Mouse (Mus musculus): Measurements from ENCODE around the gene Krt20. TPM values are rescaled to one million over a fixed set of nuclear protein-coding genes. Genes with fewer than 3 reads are reported as not detected.

The Krt20 gene
- 101 and 110 TPM in 2 replicates for polyA plus RNA-seq (2015; fragmentation: Nextera tagmentation; extraction: Ambion mirVana)

- Histone ChIP-seq H3K9me3 (ENCODE audit: control insufficient read depth, low read length) (no peaks in the 10 kb centered on the region), H3K27ac (ENCODE audit: low read length) (peak within 1 kb of the TSS; percentile 81), H3K27me3 (replicated peaks; ENCODE audit: control insufficient read depth, insufficient read depth, low read length) (no peaks in the 10 kb centered on the region), H3K4me1 (ENCODE audit: control insufficient read depth, insufficient read depth, low read length) (peaks cover 7% of the 10 kb centered on the region; the same call in 1 of the 2 replicates), H3K4me2 (ENCODE audit: low read depth, low read length) (peak within 1 kb of the TSS; percentile 27; the same call in 1 of the 2 replicates), H3K4me3 (ENCODE audit: low read length) (peak within 1 kb of the TSS; percentile 37), H3K9ac (ENCODE audit: low read depth, low read length) (peak within 1 kb of the TSS; percentile 50), H3K36me3 (ENCODE audit: control insufficient read depth, insufficient read depth, low read length) (no peaks in the 10 kb centered on the region)
- ATAC-seq, result no peak; the same call in 1 of the 2 replicates
- 24% methylated on average over 10 of the region's 10 CpGs for WGBS
Measured at GRCm38 (mm10) chr11:99437972-99438371, at the start of gene Krt20. TSS of gene Krt20 (minus strand) at chr11:99438150.

GRCm38 (mm10) chr11:99474981-99475380, 37.0 kb upstream of the Krt20 start:
- Histone ChIP-seq H3K4me1 (ENCODE audit: control insufficient read depth, insufficient read depth, low read length) (0 out of 2 replicates have a peak, but pooled peaks cover 2% of the 10 kb centered on the region), H3K27ac (ENCODE audit: low read length) (no peak overlapping the region), H3K9me3 (ENCODE audit: control insufficient read depth, low read length) (no peaks in the 10 kb centered on the region), H3K9ac (ENCODE audit: low read depth, low read length) (no peak overlapping the region), H3K4me2 (ENCODE audit: low read depth, low read length) (no peak overlapping the region), H3K4me3 (ENCODE audit: low read length) (no peak overlapping the region), H3K27me3 (replicated peaks; ENCODE audit: control insufficient read depth, insufficient read depth, low read length) (no peaks in the 10 kb centered on the region), H3K36me3 (ENCODE audit: control insufficient read depth, insufficient read depth, low read length) (no peaks in the 10 kb centered on the region)
- WGBS, result 73% methylated on average over 3 of the region's 3 CpGs
- no peak for ATAC-seq

DNA sequence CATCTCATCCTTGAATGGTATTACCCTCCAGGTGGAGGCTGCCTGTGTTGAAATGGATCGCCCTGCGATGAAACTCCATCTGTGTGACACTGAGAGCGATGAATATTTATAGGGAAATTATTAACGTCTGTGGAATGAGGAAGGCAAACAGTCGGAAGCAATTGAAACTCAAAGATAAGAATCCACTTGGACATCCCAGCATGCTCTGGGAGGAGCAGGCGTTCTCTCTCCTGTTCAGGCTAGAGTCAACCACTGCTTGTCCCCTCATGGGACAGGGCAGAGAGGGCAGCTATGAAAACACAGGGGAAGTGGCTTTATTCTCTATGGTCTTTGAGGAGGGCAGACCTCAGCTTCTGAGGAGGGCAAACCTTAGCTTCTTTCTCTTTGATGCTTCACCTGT, 35.5 kb upstream of the Krt20 start:
- no peaks in the 10 kb centered on the region for H3K9me3 ChIP-seq (ENCODE audit: control insufficient read depth, low read length)
- H3K4me3 ChIP-seq (ENCODE audit: low read length), result no peak overlapping the region
- no peak overlapping the region for H3K9ac ChIP-seq (ENCODE audit: low read depth, low read length)
- H3K4me2 ChIP-seq (ENCODE audit: low read depth, low read length), result no peak overlapping the region
- H3K4me1 ChIP-seq (ENCODE audit: control insufficient read depth, insufficient read depth, low read length), result 0 out of 2 replicates have a peak, but pooled peaks cover 2% of the 10 kb centered on the region
- 55% methylated on average over 6 of the region's 6 CpGs for WGBS
- peak; percentile 83 for ATAC-seq
- H3K36me3 ChIP-seq (ENCODE audit: control insufficient read depth, insufficient read depth, low read length), result no peaks in the 10 kb centered on the region
- no peaks in the 10 kb centered on the region for H3K27me3 ChIP-seq (replicated peaks; ENCODE audit: control insufficient read depth, insufficient read depth, low read length)
- no peak overlapping the region for H3K27ac ChIP-seq (ENCODE audit: low read length)

DNA sequence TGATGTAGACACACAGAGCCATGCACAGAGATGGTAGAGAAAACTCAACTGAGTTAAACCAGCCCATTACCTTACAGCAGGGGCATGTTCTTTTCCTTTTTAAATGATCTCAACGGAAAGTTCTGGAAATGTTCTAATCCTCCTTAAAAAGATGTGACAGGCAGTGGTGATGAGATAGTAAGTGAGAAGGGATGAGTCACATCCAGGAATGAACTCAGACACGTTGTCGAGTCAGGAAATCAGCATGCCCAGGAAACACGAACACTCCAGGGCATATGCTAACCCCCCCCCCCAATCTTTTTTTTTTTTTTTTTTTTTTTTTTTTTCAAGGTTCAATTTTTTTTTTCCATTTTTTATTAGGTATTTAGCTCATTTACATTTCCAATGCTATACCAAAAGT, 34.5 kb upstream of the Krt20 start:
- WGBS, result 74% methylated on average over 4 of the region's 4 CpGs
- no peak for ATAC-seq

DNA sequence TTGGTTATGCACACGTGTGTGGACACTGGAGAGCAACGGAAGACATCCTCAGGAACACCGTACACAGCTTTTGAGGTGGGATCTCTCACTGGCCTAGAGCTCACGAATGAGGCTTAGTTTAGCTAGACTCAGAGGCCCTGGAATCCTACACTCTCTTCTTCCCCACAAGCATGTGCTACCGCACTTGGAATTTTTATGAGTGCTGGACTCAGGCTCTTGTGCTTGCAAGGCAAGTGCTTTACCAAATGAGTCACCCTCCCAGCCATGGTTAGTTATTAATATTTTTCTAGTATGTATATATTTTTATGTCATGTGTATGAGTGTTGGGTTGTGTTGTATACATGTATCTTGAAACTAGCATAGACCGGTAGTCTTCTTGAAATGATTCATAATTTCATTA, 34.0 kb upstream of the Krt20 start:
- Histone ChIP-seq H3K4me3 (ENCODE audit: low read length) (no peak overlapping the region), H3K9me3 (ENCODE audit: control insufficient read depth, low read length) (no peaks in the 10 kb centered on the region), H3K9ac (ENCODE audit: low read depth, low read length) (no peak overlapping the region), H3K36me3 (ENCODE audit: control insufficient read depth, insufficient read depth, low read length) (no peaks in the 10 kb centered on the region), H3K27me3 (replicated peaks; ENCODE audit: control insufficient read depth, insufficient read depth, low read length) (no peaks in the 10 kb centered on the region), H3K27ac (ENCODE audit: low read length) (no peak overlapping the region), H3K4me2 (ENCODE audit: low read depth, low read length) (no peak overlapping the region), H3K4me1 (ENCODE audit: control insufficient read depth, insufficient read depth, low read length) (0 out of 2 replicates have a peak, but pooled peaks cover 2% of the 10 kb centered on the region)
- 79% methylated on average over 6 of the region's 6 CpGs for WGBS
- 0 out of 2 replicates have a peak, but pooled peaks have one; percentile 40 for ATAC-seq

More for the DNA sequence above, 34.5 kb upstream of the Krt20 start:
- no peaks in the 10 kb centered on the region for H3K27me3 ChIP-seq (replicated peaks; ENCODE audit: control insufficient read depth, insufficient read depth, low read length)
- H3K9me3 ChIP-seq (ENCODE audit: control insufficient read depth, low read length), result no peaks in the 10 kb centered on the region
- H3K4me2 ChIP-seq (ENCODE audit: low read depth, low read length), result no peak overlapping the region
- no peak overlapping the region for H3K27ac ChIP-seq (ENCODE audit: low read length)
- H3K4me3 ChIP-seq (ENCODE audit: low read length), result no peak overlapping the region
- no peaks in the 10 kb centered on the region for H3K36me3 ChIP-seq (ENCODE audit: control insufficient read depth, insufficient read depth, low read length)
- H3K9ac ChIP-seq (ENCODE audit: low read depth, low read length), result no peak overlapping the region
- H3K4me1 ChIP-seq (ENCODE audit: control insufficient read depth, insufficient read depth, low read length), result 0 out of 2 replicates have a peak, but pooled peaks cover 2% of the 10 kb centered on the region

DNA sequence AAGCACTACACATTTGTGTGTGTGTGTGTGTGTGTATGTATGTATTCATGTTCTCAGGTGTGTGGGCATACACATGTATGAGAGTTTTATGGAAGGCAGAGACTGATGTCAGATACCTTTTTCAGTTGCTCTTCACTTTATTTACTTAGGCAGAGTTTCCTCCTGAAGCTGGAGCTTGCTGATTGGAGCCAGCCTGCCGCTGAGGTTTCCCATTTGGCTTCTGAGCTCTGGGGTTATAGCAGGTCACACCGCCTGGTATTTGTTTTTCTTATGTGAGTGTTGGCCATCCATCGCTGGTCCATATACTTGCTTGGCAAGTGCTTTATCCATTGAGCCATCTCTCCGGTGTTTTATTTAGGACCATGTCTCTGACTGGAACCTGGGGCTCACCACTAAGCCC, 31.3 kb upstream of the Krt20 start:
- no peak overlapping the region for H3K27ac ChIP-seq (ENCODE audit: low read length)
- no peaks in the 10 kb centered on the region for H3K27me3 ChIP-seq (replicated peaks; ENCODE audit: control insufficient read depth, insufficient read depth, low read length)
- 38% methylated on average over 4 of the region's 4 CpGs for WGBS
- no peak for ATAC-seq
- H3K9me3 ChIP-seq (ENCODE audit: control insufficient read depth, low read length), result no peaks in the 10 kb centered on the region
- H3K9ac ChIP-seq (ENCODE audit: low read depth, low read length), result no peak overlapping the region
- H3K36me3 ChIP-seq (ENCODE audit: control insufficient read depth, insufficient read depth, low read length), result no peaks in the 10 kb centered on the region
- H3K4me1 ChIP-seq (ENCODE audit: control insufficient read depth, insufficient read depth, low read length), result 0 out of 2 replicates have a peak, but pooled peaks cover 2% of the 10 kb centered on the region
- H3K4me3 ChIP-seq (ENCODE audit: low read length), result no peak overlapping the region
- H3K4me2 ChIP-seq (ENCODE audit: low read depth, low read length), result no peak overlapping the region

DNA sequence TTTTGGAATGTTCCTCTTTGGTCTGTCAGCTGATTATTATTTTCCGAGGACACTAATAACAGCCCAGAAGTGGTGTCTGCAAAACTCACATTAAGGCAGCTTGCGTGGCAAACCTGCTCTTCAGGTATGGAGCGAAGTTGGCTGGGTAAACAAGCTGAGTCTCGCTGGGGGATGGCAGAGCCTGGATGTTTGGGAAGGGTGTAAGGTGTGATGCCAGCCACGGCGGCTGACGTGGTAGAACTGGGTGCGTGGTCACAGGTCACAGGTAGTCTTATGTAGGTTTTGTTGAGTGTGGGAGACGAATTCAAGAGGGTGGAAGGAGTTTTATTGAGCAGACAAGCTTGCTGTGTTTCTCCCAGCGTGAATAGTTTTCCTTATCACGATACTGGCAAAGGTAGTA, 30.6 kb upstream of the Krt20 start:
- no peaks in the 10 kb centered on the region for H3K9me3 ChIP-seq (ENCODE audit: control insufficient read depth, low read length)
- 60% methylated on average over 11 of the region's 11 CpGs for WGBS
- no peak overlapping the region for H3K9ac ChIP-seq (ENCODE audit: low read depth, low read length)
- no peak overlapping the region for H3K4me2 ChIP-seq (ENCODE audit: low read depth, low read length)
- H3K27ac ChIP-seq (ENCODE audit: low read length), result no peak overlapping the region
- H3K36me3 ChIP-seq (ENCODE audit: control insufficient read depth, insufficient read depth, low read length), result no peaks in the 10 kb centered on the region
- H3K4me1 ChIP-seq (ENCODE audit: control insufficient read depth, insufficient read depth, low read length), result 0 out of 2 replicates have a peak, but pooled peaks cover 2% of the 10 kb centered on the region
- ATAC-seq, result no peak
- H3K27me3 ChIP-seq (replicated peaks; ENCODE audit: control insufficient read depth, insufficient read depth, low read length), result no peaks in the 10 kb centered on the region
- H3K4me3 ChIP-seq (ENCODE audit: low read length), result no peak overlapping the region

DNA sequence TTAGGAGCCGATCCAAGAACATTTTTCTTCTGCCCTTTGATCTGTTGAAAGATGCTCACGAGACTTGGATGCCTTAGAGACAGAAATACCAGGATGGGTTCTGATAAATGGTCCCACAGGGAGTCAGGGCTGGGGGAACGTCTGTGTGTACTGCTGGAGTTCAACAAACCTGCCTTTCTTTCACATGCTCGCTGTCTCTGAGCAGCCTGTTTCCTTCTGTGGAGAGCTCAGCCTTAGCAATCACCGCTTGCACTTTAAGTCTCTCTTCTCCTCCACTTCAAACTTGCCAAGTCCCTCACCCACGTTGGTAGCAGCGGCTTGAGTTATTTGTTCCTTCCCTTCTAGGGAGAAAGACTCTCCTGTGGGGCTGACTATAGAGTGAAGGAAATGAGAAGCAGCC, 28.4 kb upstream of the Krt20 start:
- Histone ChIP-seq H3K9me3 (ENCODE audit: control insufficient read depth, low read length) (no peaks in the 10 kb centered on the region), H3K27ac (ENCODE audit: low read length) (peak overlapping the region; percentile 30; the same call in 1 of the 2 replicates), H3K27me3 (replicated peaks; ENCODE audit: control insufficient read depth, insufficient read depth, low read length) (no peaks in the 10 kb centered on the region), H3K36me3 (ENCODE audit: control insufficient read depth, insufficient read depth, low read length) (no peaks in the 10 kb centered on the region), H3K4me2 (ENCODE audit: low read depth, low read length) (no peak overlapping the region), H3K4me1 (ENCODE audit: control insufficient read depth, insufficient read depth, low read length) (peaks cover 6% of the 10 kb centered on the region; the same call in 1 of the 2 replicates), H3K9ac (ENCODE audit: low read depth, low read length) (0 out of 2 replicates have a peak overlapping the region, but pooled peaks have one; percentile 20), H3K4me3 (ENCODE audit: low read length) (no peak overlapping the region)
- ATAC-seq, result no peak
- 26% methylated on average over 7 of the region's 7 CpGs for WGBS

DNA sequence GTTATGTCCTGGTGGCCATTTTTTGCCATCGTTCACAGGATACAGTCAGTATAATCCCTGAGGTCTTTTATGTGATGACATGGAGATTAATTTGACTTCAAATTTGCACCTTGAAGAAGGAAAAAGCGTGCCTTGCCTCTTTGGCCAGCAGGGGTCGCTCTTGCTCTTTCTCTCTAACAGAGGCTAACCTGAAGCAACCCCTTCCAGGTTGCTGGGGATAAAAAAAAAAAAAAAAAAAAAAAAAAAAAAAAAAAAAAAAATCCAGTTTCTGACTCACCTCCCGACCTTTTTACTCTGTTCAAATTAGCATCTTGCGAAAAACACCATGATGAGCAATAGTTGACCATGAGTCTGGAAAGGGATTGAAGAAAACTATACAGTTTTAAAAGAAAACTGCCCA, 26.9 kb upstream of the Krt20 start:
- no peak overlapping the region for H3K27ac ChIP-seq (ENCODE audit: low read length)

GRCm38 (mm10) chr11:99463155-99463554, 25.2 kb upstream of the Krt20 start:
- Histone ChIP-seq H3K27me3 (replicated peaks; ENCODE audit: control insufficient read depth, insufficient read depth, low read length) (no peaks in the 10 kb centered on the region), H3K4me1 (ENCODE audit: control insufficient read depth, insufficient read depth, low read length) (peaks cover 8% of the 10 kb centered on the region; the same call in 1 of the 2 replicates), H3K4me3 (ENCODE audit: low read length) (no peak overlapping the region), H3K36me3 (ENCODE audit: control insufficient read depth, insufficient read depth, low read length) (no peaks in the 10 kb centered on the region), H3K27ac (ENCODE audit: low read length) (no peak overlapping the region), H3K9ac (ENCODE audit: low read depth, low read length) (no peak overlapping the region), H3K4me2 (ENCODE audit: low read depth, low read length) (no peak overlapping the region), H3K9me3 (ENCODE audit: control insufficient read depth, low read length) (no peaks in the 10 kb centered on the region)
- 11% methylated on average over 8 of the region's 8 CpGs for WGBS
- ATAC-seq, result no peak

More for the DNA sequence above, 26.9 kb upstream of the Krt20 start:
- WGBS, result 4% methylated on average over 5 of the region's 5 CpGs
- no peak overlapping the region for H3K4me3 ChIP-seq (ENCODE audit: low read length)
- no peaks in the 10 kb centered on the region for H3K27me3 ChIP-seq (replicated peaks; ENCODE audit: control insufficient read depth, insufficient read depth, low read length)
- no peak for ATAC-seq
- no peak overlapping the region for H3K4me2 ChIP-seq (ENCODE audit: low read depth, low read length)
- no peaks in the 10 kb centered on the region for H3K36me3 ChIP-seq (ENCODE audit: control insufficient read depth, insufficient read depth, low read length)
- H3K9ac ChIP-seq (ENCODE audit: low read depth, low read length), result no peak overlapping the region
- H3K4me1 ChIP-seq (ENCODE audit: control insufficient read depth, insufficient read depth, low read length), result peaks cover 6% of the 10 kb centered on the region; the same call in 1 of the 2 replicates
- no peaks in the 10 kb centered on the region for H3K9me3 ChIP-seq (ENCODE audit: control insufficient read depth, low read length)
